Mouse (Mus musculus): ENCODE results near the gene Acyp2. TPM values are rescaled to one million over a fixed set of nuclear protein-coding genes. Genes with fewer than 3 reads are reported as not detected.

The Acyp2 gene
- polyA plus RNA-seq, 2 experiments: 8.0 to 11.1 TPM

GRCm38 (mm10) chr11:30613916-30614546 is 35.4 kb downstream of the Acyp2 start:
- Histone ChIP-seq H3K9me3 (ENCODE audit: control insufficient read depth, low read length) (no peaks in the 10 kb centered on the region), H3K36me3 (ENCODE audit: control insufficient read depth, insufficient read depth, low read length) (no peaks in the 10 kb centered on the region), H3K27ac (replicated peaks; ENCODE audit: low read depth, low read length) (no peak overlapping the region), H3K27me3 (ENCODE audit: control insufficient read depth, insufficient read depth, low read length) (no peaks in the 10 kb centered on the region), H3K4me2 (replicated peaks; ENCODE audit: low read depth, low read length, severe bottlenecking) (no peak overlapping the region), H3K9ac (ENCODE audit: low read depth, low read length, severe bottlenecking) (no peak overlapping the region), H3K4me1 (ENCODE audit: control insufficient read depth, insufficient read depth, low read length) (no peaks in the 10 kb centered on the region), H3K4me3 (replicated peaks; ENCODE audit: low read length) (no peak overlapping the region)
- ATAC-seq (ENCODE audit: low FRiP score, low read depth) (no peak), DNase-seq (ENCODE audit: low spot score) (no peak)
- WGBS: 80% methylated on average over 1 of the region's 1 CpGs
- TF ChIP-seq POLR2A (IDR thresholded peaks at IDR 0.05; ENCODE audit: borderline replicate concordance, extremely low read depth, insufficient read depth, insufficient read length): no peak

DNA sequence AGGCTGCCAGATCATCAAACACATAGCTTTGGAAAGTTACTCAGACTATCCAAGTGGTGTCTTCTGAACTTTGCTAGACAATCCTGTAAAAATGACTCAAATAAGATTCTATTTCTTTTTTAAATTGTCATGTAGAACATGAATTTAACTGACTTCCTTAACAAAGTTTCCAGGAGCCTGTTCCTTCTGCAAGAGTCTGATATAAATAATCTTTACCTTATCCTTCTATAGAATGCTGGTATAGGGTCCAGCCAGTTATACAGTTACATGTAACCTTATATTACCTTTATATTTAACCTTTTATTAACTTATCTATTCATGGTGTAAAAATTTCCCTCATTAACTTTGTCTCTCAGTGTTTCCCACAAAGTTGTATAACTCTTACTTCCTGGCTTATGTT is 36.7 kb downstream of the Acyp2 start:
- Histone ChIP-seq H3K9ac (ENCODE audit: low read depth, low read length, severe bottlenecking) (no peak overlapping the region), H3K4me2 (replicated peaks; ENCODE audit: low read depth, low read length, severe bottlenecking) (no peak overlapping the region), H3K9me3 (ENCODE audit: control insufficient read depth, low read length) (no peaks in the 10 kb centered on the region), H3K4me3 (replicated peaks; ENCODE audit: low read length) (no peak overlapping the region), H3K27me3 (ENCODE audit: control insufficient read depth, insufficient read depth, low read length) (no peaks in the 10 kb centered on the region), H3K4me1 (ENCODE audit: control insufficient read depth, insufficient read depth, low read length) (no peaks in the 10 kb centered on the region), H3K36me3 (ENCODE audit: control insufficient read depth, insufficient read depth, low read length) (no peaks in the 10 kb centered on the region), H3K27ac (replicated peaks; ENCODE audit: low read depth, low read length) (no peak overlapping the region)
- TF ChIP-seq POLR2A (IDR thresholded peaks at IDR 0.05; ENCODE audit: borderline replicate concordance, extremely low read depth, insufficient read depth, insufficient read length): no peak
- ATAC-seq (ENCODE audit: low FRiP score, low read depth) (no peak), DNase-seq (ENCODE audit: low spot score) (no peak)

DNA sequence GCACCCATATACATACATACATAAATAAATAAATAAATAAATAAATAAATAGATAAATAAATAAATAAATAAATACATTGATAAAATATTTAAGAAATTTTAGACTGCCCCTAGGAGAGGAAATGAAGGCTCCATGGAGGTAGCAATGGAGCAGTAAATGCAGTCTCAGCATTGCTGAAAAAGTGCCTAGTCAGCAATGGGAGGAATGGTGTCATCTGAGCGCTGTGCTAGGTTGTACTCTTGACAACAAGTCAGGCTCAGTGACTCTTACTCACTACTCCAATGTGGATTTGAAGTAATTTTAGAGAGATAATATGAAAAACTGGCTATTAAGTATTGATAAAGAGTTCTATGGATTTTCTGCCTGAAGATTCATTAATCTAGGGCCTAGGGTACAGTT is 40.1 kb downstream of the Acyp2 start:
- DNase-seq (ENCODE audit: low spot score) (no peak), ATAC-seq (ENCODE audit: low FRiP score, low read depth) (no peak)
- Histone ChIP-seq H3K4me1 (ENCODE audit: control insufficient read depth, insufficient read depth, low read length) (no peaks in the 10 kb centered on the region), H3K9me3 (ENCODE audit: control insufficient read depth, low read length) (no peaks in the 10 kb centered on the region), H3K27me3 (ENCODE audit: control insufficient read depth, insufficient read depth, low read length) (no peaks in the 10 kb centered on the region), H3K36me3 (ENCODE audit: control insufficient read depth, insufficient read depth, low read length) (no peaks in the 10 kb centered on the region), H3K27ac (replicated peaks; ENCODE audit: low read depth, low read length) (no peak overlapping the region), H3K9ac (ENCODE audit: low read depth, low read length, severe bottlenecking) (no peak overlapping the region), H3K4me2 (replicated peaks; ENCODE audit: low read depth, low read length, severe bottlenecking) (no peak overlapping the region), H3K4me3 (replicated peaks; ENCODE audit: low read length) (no peak overlapping the region)
- 94% methylated on average over 1 of the region's 1 CpGs for WGBS
- no peak for TF ChIP-seq POLR2A (IDR thresholded peaks at IDR 0.05; ENCODE audit: borderline replicate concordance, extremely low read depth, insufficient read depth, insufficient read length)

GRCm38 (mm10) chr11:30607587-30608518 is 41.5 kb downstream of the Acyp2 start:
- DNase-seq (ENCODE audit: low spot score) (no peak), ATAC-seq (ENCODE audit: low FRiP score, low read depth) (no peak)
- no peak overlapping the region for H3K9ac ChIP-seq (ENCODE audit: low read depth, low read length, severe bottlenecking)
- no peak overlapping the region for H3K27ac ChIP-seq (replicated peaks; ENCODE audit: low read depth, low read length)
- TF ChIP-seq POLR2A (IDR thresholded peaks at IDR 0.05; ENCODE audit: borderline replicate concordance, extremely low read depth, insufficient read depth, insufficient read length): no peak
- H3K4me3 ChIP-seq (replicated peaks; ENCODE audit: low read length): no peak overlapping the region
- WGBS: 60% methylated on average over 3 of the region's 3 CpGs
- H3K36me3 ChIP-seq (ENCODE audit: control insufficient read depth, insufficient read depth, low read length): no peaks in the 10 kb centered on the region
- no peaks in the 10 kb centered on the region for H3K27me3 ChIP-seq (ENCODE audit: control insufficient read depth, insufficient read depth, low read length)
- H3K4me2 ChIP-seq (replicated peaks; ENCODE audit: low read depth, low read length, severe bottlenecking): no peak overlapping the region
- no peaks in the 10 kb centered on the region for H3K4me1 ChIP-seq (ENCODE audit: control insufficient read depth, insufficient read depth, low read length)
- no peaks in the 10 kb centered on the region for H3K9me3 ChIP-seq (ENCODE audit: control insufficient read depth, low read length)

- H3K4me1 ChIP-seq (ENCODE audit: control insufficient read depth, insufficient read depth, low read length): no peaks in the 10 kb centered on the region
- WGBS: 65% methylated on average over 3 of the region's 3 CpGs
- DNase-seq (ENCODE audit: low spot score): no peak
Observed at GRCm38 (mm10) chr11:30597259-30597658, 52.1 kb downstream of the Acyp2 start.

More at GRCm38 (mm10) chr11:30597259-30597658, 52.1 kb downstream of the Acyp2 start:
- no peak for ATAC-seq (ENCODE audit: low FRiP score, low read depth)
- H3K9me3 ChIP-seq (ENCODE audit: control insufficient read depth, low read length): no peaks in the 10 kb centered on the region
- TF ChIP-seq POLR2A (IDR thresholded peaks at IDR 0.05; ENCODE audit: borderline replicate concordance, extremely low read depth, insufficient read depth, insufficient read length): no peak
- H3K27me3 ChIP-seq (ENCODE audit: control insufficient read depth, insufficient read depth, low read length): no peaks in the 10 kb centered on the region
- H3K27ac ChIP-seq (replicated peaks; ENCODE audit: low read depth, low read length): no peak overlapping the region
- no peak overlapping the region for H3K4me3 ChIP-seq (replicated peaks; ENCODE audit: low read length)
- no peak overlapping the region for H3K4me2 ChIP-seq (replicated peaks; ENCODE audit: low read depth, low read length, severe bottlenecking)
- no peak overlapping the region for H3K9ac ChIP-seq (ENCODE audit: low read depth, low read length, severe bottlenecking)
- no peaks in the 10 kb centered on the region for H3K36me3 ChIP-seq (ENCODE audit: control insufficient read depth, insufficient read depth, low read length)
